Mouse (Mus musculus): ENCODE results near the gene Cxcl2. TPM values are rescaled to one million over a fixed set of nuclear protein-coding genes. Genes with fewer than 3 reads are reported as not detected.

Cxcl2 gene
- polyA plus RNA-seq, 1 experiment, result not detected

DNA sequence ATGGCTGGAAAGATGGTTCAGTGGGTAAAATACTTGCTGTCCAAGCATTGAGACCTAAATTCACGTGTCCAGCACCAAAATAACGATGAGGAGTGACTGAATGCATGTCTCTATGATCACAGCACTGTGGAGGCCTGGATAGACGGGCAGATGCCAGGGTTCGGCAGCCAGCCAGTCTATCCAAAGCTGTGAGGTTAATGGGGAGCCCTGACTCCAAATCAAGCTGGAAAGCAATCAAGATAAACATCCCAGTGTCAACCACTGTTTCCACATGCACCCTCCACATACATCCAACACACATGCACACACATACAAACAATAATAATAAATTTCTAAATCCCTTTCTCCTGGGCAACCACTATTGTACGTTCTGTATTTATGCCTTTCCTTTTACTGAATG is 15.0 kb upstream of the Cxcl2 start:
- Histone ChIP-seq H3K36me3 (ENCODE audit: control insufficient read depth, insufficient read depth) (no peaks in the 10 kb centered on the region), H3K4me3 (no peak overlapping the region), H3K4me2 (ENCODE audit: low read depth) (no peak overlapping the region), H3ac (ENCODE audit: control insufficient read depth, insufficient read length) (no peak overlapping the region), H3K27me3 (ENCODE audit: control insufficient read depth, insufficient read depth, insufficient read length) (no peaks in the 10 kb centered on the region), H3K79me2 (ENCODE audit: control insufficient read depth, insufficient read depth) (no peaks in the 10 kb centered on the region)
- TF ChIP-seq MYOD1 (IDR thresholded peaks at IDR 0.05; ENCODE audit: control insufficient read depth in 1 of 3, insufficient read length in 2 of 3, low read depth in 2 of 3) (no peak), MAX (IDR thresholded peaks at IDR 0.05; ENCODE audit: low read depth) (no peak), TCF12 (IDR thresholded peaks at IDR 0.05; ENCODE audit: insufficient read depth, poor library complexity, severe bottlenecking) (no peak), TCF3 (IDR thresholded peaks at IDR 0.05; ENCODE audit: insufficient read length, low read depth) (no peak), MYOG (IDR thresholded peaks at IDR 0.05; ENCODE audit: control insufficient read depth in 1 of 3, insufficient read depth in 1 of 3, insufficient read length in 2 of 3, low read depth in 2 of 3) (no peak), USF1 (IDR thresholded peaks at IDR 0.05; ENCODE audit: low read depth) (no peak), SRF (IDR thresholded peaks at IDR 0.05; ENCODE audit: control insufficient read depth, insufficient read length, low read depth) (no peak), REST (IDR thresholded peaks at IDR 0.05; ENCODE audit: insufficient read depth, insufficient read length) (no peak)

DNA sequence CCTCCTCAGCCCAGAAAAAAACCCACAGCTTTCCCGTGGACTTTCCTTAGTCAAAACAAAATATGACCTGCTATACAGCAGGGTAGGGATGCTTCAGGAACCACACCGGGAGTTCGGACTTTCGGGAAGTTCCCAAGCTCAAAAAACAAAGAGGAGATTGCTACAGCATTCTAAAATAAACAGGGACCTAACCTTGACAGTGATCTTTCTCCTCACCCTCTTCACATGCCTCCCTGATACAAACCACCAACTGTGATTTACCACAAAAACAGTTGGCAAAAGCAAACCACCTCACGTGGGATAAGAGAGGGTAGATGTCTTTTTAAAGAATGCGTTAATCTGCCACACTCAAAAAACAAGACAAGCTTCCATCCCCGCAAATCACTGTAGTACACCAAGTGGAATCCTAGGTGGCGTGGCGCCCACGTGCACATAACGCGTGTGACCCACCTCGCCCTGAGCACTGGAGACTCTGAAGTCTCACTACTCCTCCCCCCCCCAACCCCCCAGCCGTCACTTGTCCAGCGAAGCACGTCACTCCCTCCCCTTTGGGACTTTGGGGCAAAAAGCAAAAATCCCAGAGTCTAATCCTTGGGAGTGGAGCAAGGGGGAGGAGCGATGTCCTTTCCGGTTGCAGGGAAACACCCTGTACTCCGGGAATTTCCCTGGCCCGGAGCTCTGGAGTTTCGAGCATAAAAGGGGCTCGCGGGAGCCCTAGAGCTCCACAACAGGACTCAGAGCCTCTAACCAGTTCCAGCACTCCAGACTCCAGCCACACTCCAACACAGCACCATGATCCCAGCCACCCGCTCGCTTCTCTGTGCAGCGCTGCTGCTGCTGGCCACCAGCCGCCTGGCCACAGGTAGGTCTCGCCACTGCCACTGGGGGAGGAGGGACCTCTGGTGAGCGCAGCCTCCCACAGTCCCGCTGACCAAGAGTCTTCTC is 12.9 kb upstream of the Cxcl2 start, which contains the start of gene Cxcl1:
TSS of gene Cxcl1 (plus strand) at position 723 of the 945 bp plus-strand sequence.
- H3ac ChIP-seq (ENCODE audit: control insufficient read depth, insufficient read length), result peak within 1 kb of the TSS; percentile 12
- H3K27me3 ChIP-seq (ENCODE audit: control insufficient read depth, insufficient read depth, insufficient read length), result no peaks in the 10 kb centered on the region
- H3K79me2 ChIP-seq (ENCODE audit: control insufficient read depth, insufficient read depth), result no peaks in the 10 kb centered on the region
- peak within 1 kb of the TSS; percentile 80 for H3K4me2 ChIP-seq (ENCODE audit: low read depth)
- TF ChIP-seq POLR2A (IDR thresholded peaks at IDR 0.05; ENCODE audit: insufficient read length, low read depth), result peak; percentile 56
- TF ChIP-seq POLR2AphosphoS2 (IDR thresholded peaks at IDR 0.05; ENCODE audit: insufficient read length, low read depth), result peak; percentile 41
- TF ChIP-seq REST (IDR thresholded peaks at IDR 0.05; ENCODE audit: insufficient read depth, insufficient read length), result no peak
- no peak for TF ChIP-seq MYOG (IDR thresholded peaks at IDR 0.05; ENCODE audit: control insufficient read depth in 1 of 3, insufficient read depth in 1 of 3, insufficient read length in 2 of 3, low read depth in 2 of 3)
- no peak for TF ChIP-seq TCF3 (IDR thresholded peaks at IDR 0.05; ENCODE audit: insufficient read length, low read depth)
- peak; percentile 17 for TF ChIP-seq USF1 (IDR thresholded peaks at IDR 0.05; ENCODE audit: low read depth)
- TF ChIP-seq MAX (IDR thresholded peaks at IDR 0.05; ENCODE audit: low read depth), result no peak
- no peak for TF ChIP-seq SRF (IDR thresholded peaks at IDR 0.05; ENCODE audit: control insufficient read depth, insufficient read length, low read depth)
- TF ChIP-seq TCF12 (IDR thresholded peaks at IDR 0.05; ENCODE audit: insufficient read depth, poor library complexity, severe bottlenecking), result no peak
- TF ChIP-seq MYOD1 (IDR thresholded peaks at IDR 0.05; ENCODE audit: control insufficient read depth in 1 of 3, insufficient read length in 2 of 3, low read depth in 2 of 3), result peak in 1 of 3 experiments; percentile 15
- TF ChIP-seq E2F4 (IDR thresholded peaks at IDR 0.05; ENCODE audit: insufficient read depth), result no peak
- no peak for TF ChIP-seq CEBPB (IDR thresholded peaks at IDR 0.05; ENCODE audit: insufficient read depth, poor library complexity, severe bottlenecking)
- H3K4me3 ChIP-seq, result peak within 1 kb of the TSS; percentile 62
- H3K36me3 ChIP-seq (ENCODE audit: control insufficient read depth, insufficient read depth), result no peaks in the 10 kb centered on the region

DNA sequence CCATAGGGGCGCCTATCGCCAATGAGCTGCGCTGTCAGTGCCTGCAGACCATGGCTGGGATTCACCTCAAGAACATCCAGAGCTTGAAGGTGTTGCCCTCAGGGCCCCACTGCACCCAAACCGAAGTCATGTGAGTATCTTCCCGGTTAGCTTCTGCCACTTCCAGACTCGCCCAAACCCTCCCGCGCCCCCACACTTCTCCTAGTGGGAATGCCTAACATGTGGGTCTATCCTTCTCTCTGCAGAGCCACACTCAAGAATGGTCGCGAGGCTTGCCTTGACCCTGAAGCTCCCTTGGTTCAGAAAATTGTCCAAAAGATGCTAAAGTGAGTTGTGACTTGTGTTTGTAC is 12.2 kb upstream of the Cxcl2 start:
- no peaks in the 10 kb centered on the region for H3K79me2 ChIP-seq (ENCODE audit: control insufficient read depth, insufficient read depth)
- TF ChIP-seq POLR2A (IDR thresholded peaks at IDR 0.05; ENCODE audit: insufficient read length, low read depth) (no peak), MYOD1 (IDR thresholded peaks at IDR 0.05; ENCODE audit: control insufficient read depth in 1 of 3, insufficient read length in 2 of 3, low read depth in 2 of 3) (no peak), SRF (IDR thresholded peaks at IDR 0.05; ENCODE audit: control insufficient read depth, insufficient read length, low read depth) (no peak), MYOG (IDR thresholded peaks at IDR 0.05; ENCODE audit: control insufficient read depth in 1 of 3, insufficient read depth in 1 of 3, insufficient read length in 2 of 3, low read depth in 2 of 3) (no peak), TCF3 (IDR thresholded peaks at IDR 0.05; ENCODE audit: insufficient read length, low read depth) (no peak), E2F4 (IDR thresholded peaks at IDR 0.05; ENCODE audit: insufficient read depth) (no peak), POLR2AphosphoS2 (IDR thresholded peaks at IDR 0.05; ENCODE audit: insufficient read length, low read depth) (no peak), REST (IDR thresholded peaks at IDR 0.05; ENCODE audit: insufficient read depth, insufficient read length) (no peak), TCF12 (IDR thresholded peaks at IDR 0.05; ENCODE audit: insufficient read depth, poor library complexity, severe bottlenecking) (no peak), CEBPB (IDR thresholded peaks at IDR 0.05; ENCODE audit: insufficient read depth, poor library complexity, severe bottlenecking) (no peak), USF1 (IDR thresholded peaks at IDR 0.05; ENCODE audit: low read depth) (no peak), MAX (IDR thresholded peaks at IDR 0.05; ENCODE audit: low read depth) (no peak)
- H3K4me3 ChIP-seq, result peak overlapping the region; percentile 62
- no peaks in the 10 kb centered on the region for H3K36me3 ChIP-seq (ENCODE audit: control insufficient read depth, insufficient read depth)
- peak overlapping the region; percentile 80 for H3K4me2 ChIP-seq (ENCODE audit: low read depth)
- no peaks in the 10 kb centered on the region for H3K27me3 ChIP-seq (ENCODE audit: control insufficient read depth, insufficient read depth, insufficient read length)
- H3ac ChIP-seq (ENCODE audit: control insufficient read depth, insufficient read length), result peak overlapping the region; percentile 12

DNA sequence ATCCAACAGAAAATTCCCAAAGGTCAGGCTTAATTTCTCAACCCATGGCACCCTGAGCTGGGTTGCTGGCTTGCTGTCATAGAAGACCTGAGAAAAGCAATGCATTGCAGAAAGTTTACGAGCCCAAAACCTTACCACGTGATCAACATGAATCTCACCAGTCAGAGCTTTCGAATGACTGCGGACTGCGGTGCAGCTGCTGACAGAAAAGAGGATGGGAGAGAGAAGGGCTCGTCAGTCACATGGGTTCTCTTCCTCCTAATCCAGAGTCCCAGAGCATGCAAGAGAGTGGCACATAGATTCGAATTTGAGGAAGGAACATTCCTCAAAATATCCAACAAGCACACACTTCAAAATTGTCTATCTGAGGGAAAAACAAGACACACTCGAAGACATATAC is 9.4 kb upstream of the Cxcl2 start:
- no peak overlapping the region for H3ac ChIP-seq (ENCODE audit: control insufficient read depth, insufficient read length)
- no peaks in the 10 kb centered on the region for H3K79me2 ChIP-seq (ENCODE audit: control insufficient read depth, insufficient read depth)
- no peaks in the 10 kb centered on the region for H3K36me3 ChIP-seq (ENCODE audit: control insufficient read depth, insufficient read depth)
- H3K4me2 ChIP-seq (ENCODE audit: low read depth), result no peak overlapping the region
- no peak for TF ChIP-seq REST (IDR thresholded peaks at IDR 0.05; ENCODE audit: insufficient read depth, insufficient read length)
- TF ChIP-seq MYOD1 (IDR thresholded peaks at IDR 0.05; ENCODE audit: control insufficient read depth in 1 of 3, insufficient read length in 2 of 3, low read depth in 2 of 3), result no peak
- no peak for TF ChIP-seq USF1 (IDR thresholded peaks at IDR 0.05; ENCODE audit: low read depth)
- TF ChIP-seq E2F4 (IDR thresholded peaks at IDR 0.05; ENCODE audit: insufficient read depth), result no peak
- no peak for TF ChIP-seq SRF (IDR thresholded peaks at IDR 0.05; ENCODE audit: control insufficient read depth, insufficient read length, low read depth)
- TF ChIP-seq POLR2A (IDR thresholded peaks at IDR 0.05; ENCODE audit: insufficient read length, low read depth), result no peak
- no peak for TF ChIP-seq POLR2AphosphoS2 (IDR thresholded peaks at IDR 0.05; ENCODE audit: insufficient read length, low read depth)
- no peak for TF ChIP-seq TCF12 (IDR thresholded peaks at IDR 0.05; ENCODE audit: insufficient read depth, poor library complexity, severe bottlenecking)
- no peak for TF ChIP-seq TCF3 (IDR thresholded peaks at IDR 0.05; ENCODE audit: insufficient read length, low read depth)
- no peak overlapping the region for H3K4me3 ChIP-seq
- no peaks in the 10 kb centered on the region for H3K27me3 ChIP-seq (ENCODE audit: control insufficient read depth, insufficient read depth, insufficient read length)
